Mouse (Mus musculus) bone marrow, adult 2 months (tissue): Measurements from ENCODE around the gene Spata20.

Source experiments
- CTCF ChIP-seq: fragments of 200-500 bp; IDR thresholded peaks from 2 replicates; pipeline ENCODE4 v1.5.1; 2011; ENCODE audit warnings: low read length, control low read depth; ENCODE audit not compliant: control insufficient read depth, insufficient read depth
- POLR2A ChIP-seq: fragments of 200-500 bp; IDR thresholded peaks from 2 replicates; pipeline ENCODE4 v1.6.1; 2011; ENCODE audit warnings: low read depth, mild to moderate bottlenecking, control low read depth, low read length, borderline replicate concordance; ENCODE audit not compliant: control insufficient read depth

GRCm38 (mm10) chr11:94481963-94482362 lies 4.0 kb downstream of the Spata20 start:
- TF ChIP-seq POLR2A (no peak), CTCF (no peak)
